Mouse (Mus musculus): ENCODE results near the gene Fnbp1. TPM values are rescaled to one million over a fixed set of nuclear protein-coding genes. Genes with fewer than 3 reads are reported as not detected.
A peak's percentile ranks its signal among the peaks of the same experiment; 100 is the strongest.

The Fnbp1 gene
- polyA plus RNA-seq, 1 experiment = 310 TPM

DNA sequence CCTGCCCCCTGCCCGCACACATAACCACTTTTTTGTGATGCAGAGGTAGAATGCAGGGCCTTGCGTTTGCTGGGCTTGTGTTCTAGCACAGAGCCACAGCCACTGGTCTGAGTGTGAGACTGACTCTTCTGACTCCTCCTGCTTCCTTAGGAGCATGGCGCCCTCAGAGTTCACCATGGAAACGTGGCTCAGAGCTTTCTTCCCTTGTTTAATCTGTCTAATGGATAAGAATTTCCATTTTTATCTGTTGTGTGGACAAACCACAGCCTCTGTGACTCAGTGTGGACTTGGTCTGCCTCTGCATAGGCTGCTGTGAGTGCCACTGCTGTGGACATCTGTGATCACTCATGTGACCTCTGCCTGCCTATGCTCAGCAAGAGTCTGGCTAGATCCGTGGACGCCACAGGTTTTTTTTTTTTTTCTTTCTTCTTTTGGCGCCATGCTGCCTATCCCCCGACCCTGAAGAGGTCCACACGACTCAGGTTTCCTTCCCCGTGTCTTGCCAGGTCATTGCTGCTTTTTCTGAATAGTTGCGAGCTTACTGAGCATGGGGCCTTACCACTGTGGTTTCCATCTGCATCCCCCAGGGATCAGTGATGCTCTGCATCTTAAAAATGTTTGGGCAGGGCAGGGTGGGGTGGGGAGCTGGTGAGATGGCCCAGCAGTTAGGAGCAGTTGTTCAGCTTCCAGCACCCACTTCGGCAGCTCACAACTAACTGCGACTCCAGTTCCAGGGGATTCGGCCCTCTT is 128.3 kb downstream of the Fnbp1 start:
- Histone ChIP-seq H3K4me3 (replicated peaks; ENCODE audit: insufficient read depth, low read depth, low read length) (no peak overlapping the region), H3K27me3 (ENCODE audit: control insufficient read depth, insufficient read depth, low read length) (no peaks in the 10 kb centered on the region), H3K4me1 (ENCODE audit: control insufficient read depth, insufficient read depth, low read length) (peaks cover 25% of the 10 kb centered on the region), H3K27ac (ENCODE audit: insufficient read depth, low read length) (no peak overlapping the region)
- TF ChIP-seq POLR2A (IDR thresholded peaks at IDR 0.05; ENCODE audit: borderline replicate concordance, insufficient read depth, low read length) (no peak), CTCF (IDR thresholded peaks at IDR 0.05; ENCODE audit: borderline replicate concordance, insufficient read depth, low read depth, low read length) (no peak)
- WGBS = 75% methylated on average over 14 of the region's 14 CpGs
- no peak for DNase-seq

DNA sequence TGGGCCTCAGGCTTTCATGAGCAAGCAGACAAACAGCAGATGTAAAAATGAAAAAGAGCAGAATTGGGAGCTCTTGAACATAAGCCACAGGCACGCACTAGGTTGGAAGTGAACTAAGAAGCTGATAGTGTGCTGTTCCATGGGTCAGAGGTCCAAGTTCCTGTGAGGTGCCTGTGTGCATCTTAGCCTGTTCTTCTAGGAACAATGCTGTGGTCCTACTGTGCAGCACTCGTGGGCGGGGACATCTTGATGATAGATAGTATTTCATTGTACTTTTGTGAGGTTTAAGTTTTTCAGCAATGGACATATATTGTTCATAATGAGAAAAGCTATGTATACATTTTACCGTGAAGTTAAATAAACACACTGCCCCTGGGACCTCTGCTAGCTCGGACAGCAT is 134.6 kb downstream of the Fnbp1 start:
- no peaks in the 10 kb centered on the region for H3K27me3 ChIP-seq (ENCODE audit: control insufficient read depth, insufficient read depth, low read length)
- H3K27ac ChIP-seq (ENCODE audit: insufficient read depth, low read length) = no peak overlapping the region
- WGBS = 92% methylated on average over 5 of the region's 5 CpGs
- H3K4me3 ChIP-seq (replicated peaks; ENCODE audit: insufficient read depth, low read depth, low read length) = no peak overlapping the region
- DNase-seq = no peak
- peaks cover 8% of the 10 kb centered on the region; the same call in 1 of the 2 replicates for H3K4me1 ChIP-seq (ENCODE audit: control insufficient read depth, insufficient read depth, low read length)
- TF ChIP-seq POLR2A (IDR thresholded peaks at IDR 0.05; ENCODE audit: borderline replicate concordance, insufficient read depth, low read length) (no peak), CTCF (IDR thresholded peaks at IDR 0.05; ENCODE audit: borderline replicate concordance, insufficient read depth, low read depth, low read length) (no peak)

GRCm38 (mm10) chr2:31006434-31006833 is 135.4 kb downstream of the Fnbp1 start:
- peaks cover 8% of the 10 kb centered on the region; the same call in 1 of the 2 replicates for H3K4me1 ChIP-seq (ENCODE audit: control insufficient read depth, insufficient read depth, low read length)
- DNase-seq = no peak
- H3K27me3 ChIP-seq (ENCODE audit: control insufficient read depth, insufficient read depth, low read length) = no peaks in the 10 kb centered on the region
- H3K4me3 ChIP-seq (replicated peaks; ENCODE audit: insufficient read depth, low read depth, low read length) = no peak overlapping the region
- 85% methylated on average over 5 of the region's 5 CpGs for WGBS
- H3K27ac ChIP-seq (ENCODE audit: insufficient read depth, low read length) = no peak overlapping the region
- TF ChIP-seq POLR2A (IDR thresholded peaks at IDR 0.05; ENCODE audit: borderline replicate concordance, insufficient read depth, low read length) (no peak), CTCF (IDR thresholded peaks at IDR 0.05; ENCODE audit: borderline replicate concordance, insufficient read depth, low read depth, low read length) (no peak)

- TF ChIP-seq POLR2A (IDR thresholded peaks at IDR 0.05; ENCODE audit: borderline replicate concordance, insufficient read depth, low read length) (no peak), CTCF (IDR thresholded peaks at IDR 0.05; ENCODE audit: borderline replicate concordance, insufficient read depth, low read depth, low read length) (no peak)
- 84% methylated on average over 2 of the region's 2 CpGs for WGBS
- Histone ChIP-seq H3K27me3 (ENCODE audit: control insufficient read depth, insufficient read depth, low read length) (no peaks in the 10 kb centered on the region), H3K4me3 (replicated peaks; ENCODE audit: insufficient read depth, low read depth, low read length) (no peak overlapping the region), H3K4me1 (ENCODE audit: control insufficient read depth, insufficient read depth, low read length) (peaks cover 8% of the 10 kb centered on the region; the same call in 1 of the 2 replicates), H3K27ac (ENCODE audit: insufficient read depth, low read length) (no peak overlapping the region)
- no peak for DNase-seq
Measured at GRCm38 (mm10) chr2:31005453-31005852, 136.4 kb downstream of the Fnbp1 start.

GRCm38 (mm10) chr2:31002857-31003256 is 139.0 kb downstream of the Fnbp1 start:
- Histone ChIP-seq H3K27me3 (ENCODE audit: control insufficient read depth, insufficient read depth, low read length) (no peaks in the 10 kb centered on the region), H3K27ac (ENCODE audit: insufficient read depth, low read length) (no peak overlapping the region), H3K4me3 (replicated peaks; ENCODE audit: insufficient read depth, low read depth, low read length) (no peak overlapping the region), H3K4me1 (ENCODE audit: control insufficient read depth, insufficient read depth, low read length) (peaks cover 8% of the 10 kb centered on the region)
- DNase-seq = peak; percentile 63 to 77
- 68% methylated on average over 10 of the region's 10 CpGs for WGBS
- TF ChIP-seq POLR2A (IDR thresholded peaks at IDR 0.05; ENCODE audit: borderline replicate concordance, insufficient read depth, low read length) = no peak
- TF ChIP-seq CTCF (IDR thresholded peaks at IDR 0.05; ENCODE audit: borderline replicate concordance, insufficient read depth, low read depth, low read length) = no peak

GRCm38 (mm10) chr2:30998443-30999260 is 143.2 kb downstream of the Fnbp1 start:
- Histone ChIP-seq H3K27me3 (ENCODE audit: control insufficient read depth, insufficient read depth, low read length) (no peaks in the 10 kb centered on the region), H3K4me3 (replicated peaks; ENCODE audit: insufficient read depth, low read depth, low read length) (no peak overlapping the region), H3K4me1 (ENCODE audit: control insufficient read depth, insufficient read depth, low read length) (peaks cover 26% of the 10 kb centered on the region), H3K27ac (ENCODE audit: insufficient read depth, low read length) (no peak overlapping the region)
- no peak for DNase-seq
- TF ChIP-seq CTCF (IDR thresholded peaks at IDR 0.05; ENCODE audit: borderline replicate concordance, insufficient read depth, low read depth, low read length) = no peak
- no peak for TF ChIP-seq POLR2A (IDR thresholded peaks at IDR 0.05; ENCODE audit: borderline replicate concordance, insufficient read depth, low read length)
- WGBS = 56% methylated on average over 8 of the region's 8 CpGs

DNA sequence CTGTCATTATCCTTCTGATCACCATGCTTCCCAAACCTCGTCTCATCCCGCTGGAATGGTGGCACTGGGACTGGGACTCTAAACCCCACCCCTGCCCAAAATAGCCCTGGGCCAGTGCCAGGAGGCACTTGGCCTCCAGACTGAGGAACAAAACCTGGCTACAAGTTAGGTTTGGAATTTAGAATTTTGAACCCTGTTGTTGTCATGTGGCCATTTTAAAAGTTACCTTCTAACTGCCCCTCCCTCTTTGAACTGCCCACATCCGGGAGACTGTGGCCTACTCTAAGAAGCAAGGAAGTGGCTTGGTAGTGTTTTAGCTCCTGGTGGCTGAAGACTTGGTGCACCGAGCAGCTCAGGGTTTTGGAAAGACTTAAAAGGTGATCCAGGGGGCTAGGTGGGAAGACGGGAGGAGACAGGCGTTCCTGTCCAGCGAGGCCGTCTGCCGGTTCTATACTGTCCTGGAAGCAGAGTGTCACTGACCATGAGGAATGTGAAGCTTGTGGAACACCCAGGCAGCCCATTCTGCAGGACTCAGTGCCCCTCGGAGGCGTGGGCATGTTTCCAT is 146.3 kb downstream of the Fnbp1 start:
- no peak overlapping the region for H3K4me3 ChIP-seq (replicated peaks; ENCODE audit: insufficient read depth, low read depth, low read length)
- TF ChIP-seq POLR2A (IDR thresholded peaks at IDR 0.05; ENCODE audit: borderline replicate concordance, insufficient read depth, low read length) = no peak
- no peak for TF ChIP-seq CTCF (IDR thresholded peaks at IDR 0.05; ENCODE audit: borderline replicate concordance, insufficient read depth, low read depth, low read length)
- WGBS = 46% methylated on average over 11 of the region's 11 CpGs
- DNase-seq = peak; percentile 55 to 58
- H3K27me3 ChIP-seq (ENCODE audit: control insufficient read depth, insufficient read depth, low read length) = no peaks in the 10 kb centered on the region
- H3K27ac ChIP-seq (ENCODE audit: insufficient read depth, low read length) = no peak overlapping the region
- H3K4me1 ChIP-seq (ENCODE audit: control insufficient read depth, insufficient read depth, low read length) = peaks cover 18% of the 10 kb centered on the region

All from cerebellum, adult 2 months (tissue).